Mouse (Mus musculus): ENCODE data around the gene Pnmal2. TPM values are rescaled to one million over a fixed set of nuclear protein-coding genes. Genes with fewer than 3 reads are reported as not detected.

The Pnmal2 gene
- polyA plus RNA-seq, 1 experiment from 2014 or later, result 2.0 TPM

DNA sequence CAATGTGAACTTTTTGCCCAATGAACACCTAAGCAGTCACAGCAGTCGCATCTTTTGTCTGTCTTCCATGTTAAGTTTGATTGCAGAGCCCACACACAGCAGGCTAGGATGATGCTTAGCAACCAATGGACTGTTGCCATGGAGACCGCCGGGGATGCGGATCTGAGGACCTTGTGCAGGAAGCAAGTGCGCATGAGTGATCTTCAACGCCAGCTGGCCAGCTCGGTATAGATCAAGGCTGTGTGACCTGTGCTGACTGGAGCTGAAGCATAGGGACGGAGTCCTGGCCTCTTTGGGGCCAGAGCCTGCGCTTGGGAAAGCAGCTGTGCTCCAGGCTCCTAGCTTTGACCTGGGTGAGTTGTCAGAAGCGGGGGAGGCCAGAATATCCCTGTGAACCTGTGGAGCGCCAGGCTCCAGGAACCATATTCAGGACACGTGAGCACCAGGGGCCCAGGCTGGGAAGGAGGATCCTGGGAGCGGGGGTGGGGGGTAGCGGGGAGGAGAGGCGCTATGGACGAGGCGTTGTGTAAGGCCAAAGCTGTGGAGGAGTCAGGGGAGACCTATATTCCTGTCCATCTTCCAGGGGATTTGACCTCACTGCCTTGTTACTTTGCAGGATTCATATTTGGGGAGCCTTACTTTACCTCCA, 15.2 kb downstream of the Pnmal2 start, which contains the start of gene Pnmal1:
Gene Pnmal1 (plus strand): TSS at position 141 of the 649 bp plus-strand sequence.
- H3K27ac ChIP-seq (ENCODE audit: low read length), result no peak within 1 kb of the TSS

DNA sequence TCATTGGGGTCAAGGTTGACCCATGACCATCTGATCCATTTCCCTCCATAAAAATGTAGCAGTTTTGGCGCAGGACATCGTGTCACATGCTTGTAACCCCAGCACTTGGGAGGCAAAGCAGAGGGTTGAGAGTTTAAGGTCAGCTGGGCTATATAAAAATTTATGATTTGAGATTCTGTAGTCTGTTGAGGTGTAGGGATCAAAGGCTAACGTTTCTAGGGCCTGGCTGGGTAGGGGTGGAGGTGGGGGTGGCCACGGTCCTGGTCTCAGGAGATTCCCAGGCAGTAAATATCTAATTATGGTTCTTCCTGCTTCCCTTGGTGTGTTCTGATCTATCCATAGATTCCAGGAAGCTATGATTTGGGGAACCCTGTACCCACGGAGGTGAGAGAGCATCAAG, 17.2 kb downstream of the Pnmal2 start:
- Histone ChIP-seq H3K4me3 (ENCODE audit: low read depth, low read length) (no peak overlapping the region), H3K9me3 (ENCODE audit: low read length) (no peaks in the 10 kb centered on the region), H3K9ac (replicated peaks; ENCODE audit: low read depth) (no peak overlapping the region), H3K4me1 (ENCODE audit: insufficient read depth, low read depth, low read length) (no peaks in the 10 kb centered on the region), H3K4me2 (replicated peaks; ENCODE audit: low read depth, low read length) (no peak overlapping the region), H3K27ac (ENCODE audit: low read length) (no peak overlapping the region), H3K36me3 (ENCODE audit: insufficient read depth, low read length) (no peaks in the 10 kb centered on the region), H3K27me3 (replicated peaks; ENCODE audit: insufficient read depth, low read length) (no peaks in the 10 kb centered on the region)
- no peak for TF ChIP-seq CTCF (IDR thresholded peaks at IDR 0.05)
- no peak for TF ChIP-seq EP300 (IDR thresholded peaks at IDR 0.05)
- DNase-seq (ENCODE audit: low spot score) (no peak), ATAC-seq (no peak)
- 64% methylated on average over 5 of the region's 5 CpGs for WGBS

More for the DNA sequence above, 15.2 kb downstream of the Pnmal2 start, which contains the start of gene Pnmal1:
- no peak within 1 kb of the TSS for H3K9ac ChIP-seq (replicated peaks; ENCODE audit: low read depth)
- ATAC-seq (no peak; the same call in 1 of the 2 replicates), DNase-seq (ENCODE audit: low spot score) (peak; percentile 34)
- no peak within 1 kb of the TSS for H3K4me2 ChIP-seq (replicated peaks; ENCODE audit: low read depth, low read length)
- H3K36me3 ChIP-seq (ENCODE audit: insufficient read depth, low read length), result no peaks in the 10 kb centered on the region
- no peaks in the 10 kb centered on the region for H3K4me1 ChIP-seq (ENCODE audit: insufficient read depth, low read depth, low read length)
- no peaks in the 10 kb centered on the region for H3K27me3 ChIP-seq (replicated peaks; ENCODE audit: insufficient read depth, low read length)
- no peaks in the 10 kb centered on the region for H3K9me3 ChIP-seq (ENCODE audit: low read length)
- WGBS, result 24% methylated on average over 17 of the region's 17 CpGs
- H3K4me3 ChIP-seq (ENCODE audit: low read depth, low read length), result no peak within 1 kb of the TSS
- TF ChIP-seq CTCF (IDR thresholded peaks at IDR 0.05), result no peak
- TF ChIP-seq EP300 (IDR thresholded peaks at IDR 0.05), result no peak

DNA sequence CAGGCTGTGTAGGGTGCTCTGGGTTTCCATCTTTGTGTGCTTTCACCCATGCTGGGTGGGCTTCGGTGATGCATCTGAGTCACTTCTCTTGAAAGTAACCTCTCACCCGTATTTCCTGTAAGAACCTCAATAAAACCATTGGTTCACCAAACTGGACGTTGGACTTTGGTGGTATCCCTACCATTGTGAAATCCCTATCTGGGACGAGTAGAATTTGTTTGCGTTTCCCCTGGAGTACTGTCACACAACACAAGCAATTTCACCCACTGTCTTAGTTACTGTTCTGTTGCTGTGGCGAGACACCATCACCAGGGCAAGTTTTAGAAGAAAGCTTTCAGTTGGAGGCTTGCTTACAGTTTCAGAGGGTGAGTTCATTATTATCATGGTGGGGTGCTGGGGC, 23.9 kb downstream of the Pnmal2 start:
- H3K27me3 ChIP-seq (replicated peaks; ENCODE audit: insufficient read depth, low read length), result no peaks in the 10 kb centered on the region

DNA sequence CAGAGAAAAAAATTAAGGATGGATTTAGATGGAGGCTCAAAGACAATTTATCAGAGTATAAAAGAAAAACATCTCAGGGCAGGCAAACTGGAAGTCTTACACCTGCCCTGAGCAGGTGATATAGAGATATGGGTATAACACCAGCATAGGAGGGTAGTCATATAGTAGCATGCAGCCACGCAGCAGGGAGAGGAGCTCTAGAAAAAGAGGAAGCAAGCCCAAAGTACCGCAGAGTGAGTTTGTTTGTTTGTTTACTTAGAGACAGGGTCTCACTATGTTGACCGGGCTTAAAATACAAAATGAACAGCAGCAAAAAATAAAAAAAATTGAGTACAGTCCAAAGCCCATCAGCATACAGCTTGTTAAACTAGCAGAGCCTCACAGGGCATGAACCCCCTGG, 26.7 kb downstream of the Pnmal2 start:
- no peak overlapping the region for H3K27ac ChIP-seq (ENCODE audit: low read length)
- H3K27me3 ChIP-seq (replicated peaks; ENCODE audit: insufficient read depth, low read length), result no peaks in the 10 kb centered on the region
- no peaks in the 10 kb centered on the region for H3K9me3 ChIP-seq (ENCODE audit: low read length)
- 51% methylated on average over 3 of the region's 3 CpGs for WGBS
- no peak overlapping the region for H3K4me2 ChIP-seq (replicated peaks; ENCODE audit: low read depth, low read length)
- no peak for ATAC-seq
- TF ChIP-seq CTCF (IDR thresholded peaks at IDR 0.05), result no peak
- TF ChIP-seq EP300 (IDR thresholded peaks at IDR 0.05), result no peak
- DNase-seq (ENCODE audit: low spot score), result peak; percentile 39
- H3K9ac ChIP-seq (replicated peaks; ENCODE audit: low read depth), result no peak overlapping the region
- no peaks in the 10 kb centered on the region for H3K4me1 ChIP-seq (ENCODE audit: insufficient read depth, low read depth, low read length)
- H3K36me3 ChIP-seq (ENCODE audit: insufficient read depth, low read length), result no peaks in the 10 kb centered on the region
- H3K4me3 ChIP-seq (ENCODE audit: low read depth, low read length), result no peak overlapping the region

More for the DNA sequence above, 23.9 kb downstream of the Pnmal2 start:
- Histone ChIP-seq H3K9ac (replicated peaks; ENCODE audit: low read depth) (no peak overlapping the region), H3K4me2 (replicated peaks; ENCODE audit: low read depth, low read length) (no peak overlapping the region), H3K9me3 (ENCODE audit: low read length) (no peaks in the 10 kb centered on the region), H3K36me3 (ENCODE audit: insufficient read depth, low read length) (no peaks in the 10 kb centered on the region), H3K4me3 (ENCODE audit: low read depth, low read length) (no peak overlapping the region), H3K27ac (ENCODE audit: low read length) (no peak overlapping the region), H3K4me1 (ENCODE audit: insufficient read depth, low read depth, low read length) (no peaks in the 10 kb centered on the region)
- TF ChIP-seq EP300 (IDR thresholded peaks at IDR 0.05) (no peak), CTCF (IDR thresholded peaks at IDR 0.05) (no peak)
- WGBS, result 80% methylated on average over 6 of the region's 6 CpGs
- no peak for DNase-seq (ENCODE audit: low spot score)
- no peak for ATAC-seq

DNA sequence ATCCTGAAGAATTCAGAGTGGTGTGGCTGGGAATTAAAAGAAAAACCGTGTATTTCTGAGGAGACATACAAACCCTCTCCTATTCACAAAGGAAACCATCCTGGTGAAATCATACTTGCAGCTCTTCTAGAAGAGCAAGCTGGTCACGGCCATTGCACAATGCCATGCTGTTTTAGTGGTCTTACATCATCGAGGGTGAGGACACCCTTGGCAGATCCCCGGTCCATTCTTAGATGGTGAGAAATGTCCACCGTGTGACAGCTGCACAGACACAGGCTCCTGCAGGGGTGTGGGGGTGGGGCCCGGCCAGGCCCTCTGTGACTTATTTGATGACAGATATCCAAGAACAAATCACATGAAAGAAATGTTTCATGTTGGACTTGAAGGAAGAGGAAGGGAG, 29.5 kb downstream of the Pnmal2 start:
- ATAC-seq (peak; percentile 97), DNase-seq (ENCODE audit: low spot score) (peak; percentile 95)
- TF ChIP-seq CTCF (IDR thresholded peaks at IDR 0.05), result no peak
- peak; percentile 80 for TF ChIP-seq EP300 (IDR thresholded peaks at IDR 0.05)
- no peaks in the 10 kb centered on the region for H3K36me3 ChIP-seq (ENCODE audit: insufficient read depth, low read length)
- no peaks in the 10 kb centered on the region for H3K9me3 ChIP-seq (ENCODE audit: low read length)
- peaks cover 3% of the 10 kb centered on the region; the same call in 1 of the 2 replicates for H3K4me1 ChIP-seq (ENCODE audit: insufficient read depth, low read depth, low read length)
- H3K9ac ChIP-seq (replicated peaks; ENCODE audit: low read depth), result no peak overlapping the region
- no peaks in the 10 kb centered on the region for H3K27me3 ChIP-seq (replicated peaks; ENCODE audit: insufficient read depth, low read length)
- H3K4me2 ChIP-seq (replicated peaks; ENCODE audit: low read depth, low read length), result no peak overlapping the region
- H3K27ac ChIP-seq (ENCODE audit: low read length), result no peak overlapping the region
- H3K4me3 ChIP-seq (ENCODE audit: low read depth, low read length), result no peak overlapping the region
- WGBS, result 34% methylated on average over 6 of the region's 6 CpGs

DNA sequence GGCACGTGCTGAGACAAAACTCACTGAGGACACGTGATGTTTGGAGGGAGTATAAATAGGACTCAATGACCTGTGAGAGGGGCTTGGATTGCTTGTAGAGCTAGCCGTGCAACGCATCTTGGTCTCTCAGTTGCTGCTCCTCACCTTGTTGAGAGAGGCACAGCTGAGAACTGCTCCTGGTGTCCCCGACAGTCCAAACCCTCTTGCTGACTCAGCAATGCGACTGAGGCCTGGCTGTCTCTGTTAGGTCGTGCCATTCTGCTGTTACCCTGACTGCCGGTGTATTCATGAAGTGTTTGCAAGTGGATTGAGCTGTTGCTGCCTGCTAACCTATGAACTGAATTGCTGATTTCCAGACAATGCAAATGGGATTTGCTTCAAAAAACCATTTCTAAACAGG, 31.8 kb downstream of the Pnmal2 start:
- DNase-seq (ENCODE audit: low spot score) (no peak), ATAC-seq (no peak)
- peaks cover 3% of the 10 kb centered on the region; the same call in 1 of the 2 replicates for H3K4me1 ChIP-seq (ENCODE audit: insufficient read depth, low read depth, low read length)
- no peaks in the 10 kb centered on the region for H3K9me3 ChIP-seq (ENCODE audit: low read length)
- no peaks in the 10 kb centered on the region for H3K27me3 ChIP-seq (replicated peaks; ENCODE audit: insufficient read depth, low read length)
- no peaks in the 10 kb centered on the region for H3K36me3 ChIP-seq (ENCODE audit: insufficient read depth, low read length)
- WGBS, result 44% methylated on average over 8 of the region's 8 CpGs
- H3K4me2 ChIP-seq (replicated peaks; ENCODE audit: low read depth, low read length), result no peak overlapping the region
- TF ChIP-seq EP300 (IDR thresholded peaks at IDR 0.05) (no peak), CTCF (IDR thresholded peaks at IDR 0.05) (no peak)
- no peak overlapping the region for H3K4me3 ChIP-seq (ENCODE audit: low read depth, low read length)
- no peak overlapping the region for H3K9ac ChIP-seq (replicated peaks; ENCODE audit: low read depth)
- no peak overlapping the region for H3K27ac ChIP-seq (ENCODE audit: low read length)
